Mouse (Mus musculus) G1E (cell line): ENCODE results near the gene Cbfa2t2. TPM values are rescaled to one million over a fixed set of nuclear protein-coding genes. Genes with fewer than 3 reads are reported as not detected.

Experiments used
- ATAC-seq: 2 replicates; pipeline ENCODE4 v1.8.0; 2016; ENCODE audit warnings: mild to moderate bottlenecking; ENCODE audit not compliant: insufficient number of reproducible peaks, poor library complexity, low FRiP score, severe bottlenecking; ENCODE audit errors: extremely low read depth
- DNase-seq: peaks from one replicate; pipeline ENCODE4 v3.0.0; 2012; ENCODE audit warnings: low spot score
- H3K27me3 ChIP-seq: 2 replicates; pipeline ENCODE4 v1.6.1; 2012; ENCODE audit warnings: mild to moderate bottlenecking, low read length, inconsistent platforms; ENCODE audit not compliant: insufficient read depth
- H3K36me3 ChIP-seq: replicated peaks from 2 replicates; pipeline ENCODE3; 2012; ENCODE audit warnings: mild to moderate bottlenecking, inconsistent platforms
- H3K4me1 ChIP-seq: 2 replicates; pipeline ENCODE4 v1.6.1; 2012; ENCODE audit warnings: low read depth, low read length, inconsistent platforms, mixed read lengths; ENCODE audit not compliant: insufficient read depth
- H3K4me3 ChIP-seq: 2 replicates; pipeline ENCODE4 v1.5.1; 2012; ENCODE audit warnings: low read depth, mild to moderate bottlenecking, inconsistent platforms, low read length, moderate library complexity, mixed read lengths
- H3K9me3 ChIP-seq: replicated peaks from 2 replicates; pipeline ENCODE4 v1.6.1; 2012; ENCODE audit warnings: inconsistent platforms
- CTCF ChIP-seq: IDR thresholded peaks from 2 replicates; pipeline ENCODE4 v1.5.1; 2012; ENCODE audit warnings: low read depth, low read length, inconsistent platforms, mixed read lengths
- GATA1 ChIP-seq: IDR thresholded peaks from 2 replicates; pipeline ENCODE4 v1.6.1; 2012; ENCODE audit warnings: borderline replicate concordance, low read length, inconsistent platforms, mixed read lengths
- GATA2 ChIP-seq: IDR thresholded peaks from 2 replicates; pipeline ENCODE4 v1.6.1; 2012; ENCODE audit warnings: low read depth, low read length, inconsistent platforms, borderline replicate concordance
- POLR2AphosphoS5 ChIP-seq: IDR thresholded peaks from 2 replicates; pipeline ENCODE4 v1.6.1; 2012; ENCODE audit warnings: low read depth, low read length, inconsistent platforms; ENCODE audit not compliant: insufficient replicate concordance
- TAL1 ChIP-seq: conservative IDR thresholded peaks from 2 replicates; pipeline ENCODE4 v1.6.1; 2012; ENCODE audit warnings: low read depth, low read length, inconsistent platforms, mixed read lengths
- polyA plus RNA-seq: library from polyadenylated mRNA; stranded (reverse); fragments of >175 nt; gene quantifications from 2 replicates; pipeline ENCODE4 v1.2.3, GENCODE M21; 2012
- total RNA-seq, 2 experiments: library from RNA; stranded (forward) in 1 of 2; stranded (reverse) in 1 of 2; fragments of 200-1000 nt in 1 of 2; fragments of >200 nt in 1 of 2; fragmentation: Nextera tagmentation in 1 of 2; gene quantifications; 2 replicates each; pipeline ENCODE4 v1.2.3; 2014 to 2017

The Cbfa2t2 gene
- total and polyA plus RNA-seq, 3 experiments = 7.8 to 29.8 (median 13.7) TPM

- DNase-seq (no peak), ATAC-seq (no peak)
- H3K27me3 ChIP-seq = peaks cover 35% of the 10 kb centered on the region
These were observed 34.3 kb upstream of the Cbfa2t2 start for GRCm38 (mm10) chr2:154401976-154402375.

GRCm38 (mm10) chr2:154402811-154403210, 33.5 kb upstream of the Cbfa2t2 start:
- ATAC-seq (no peak), DNase-seq (peak; percentile 6)
- Histone ChIP-seq H3K4me1 (peaks cover 6% of the 10 kb centered on the region; the same call in 1 of the 2 replicates), H3K36me3 (no peaks in the 10 kb centered on the region), H3K4me3 (no peak overlapping the region), H3K9me3 (peaks cover 6% of the 10 kb centered on the region; the same call in 1 of the 2 replicates), H3K27me3 (peaks cover 43% of the 10 kb centered on the region)
- TF ChIP-seq CTCF = no peak
- TF ChIP-seq GATA2 = no peak
- TF ChIP-seq GATA1 = no peak
- no peak for TF ChIP-seq POLR2AphosphoS5
- no peak for TF ChIP-seq TAL1

More at GRCm38 (mm10) chr2:154401976-154402375, 34.3 kb upstream of the Cbfa2t2 start:
- Histone ChIP-seq H3K9me3 (no peaks in the 10 kb centered on the region), H3K4me3 (no peak overlapping the region), H3K36me3 (no peaks in the 10 kb centered on the region), H3K4me1 (no peaks in the 10 kb centered on the region)
- TF ChIP-seq GATA1 = no peak
- no peak for TF ChIP-seq POLR2AphosphoS5
- no peak for TF ChIP-seq CTCF
- TF ChIP-seq GATA2 = no peak
- no peak for TF ChIP-seq TAL1

GRCm38 (mm10) chr2:154405447-154405994, 30.8 kb upstream of the Cbfa2t2 start:
- Histone ChIP-seq H3K36me3 (no peaks in the 10 kb centered on the region), H3K4me3 (no peak overlapping the region), H3K27me3 (peaks cover 46% of the 10 kb centered on the region), H3K9me3 (peaks cover 8% of the 10 kb centered on the region; the same call in 1 of the 2 replicates), H3K4me1 (peaks cover 15% of the 10 kb centered on the region)
- no peak for TF ChIP-seq TAL1
- no peak for TF ChIP-seq POLR2AphosphoS5
- TF ChIP-seq CTCF = no peak
- TF ChIP-seq GATA2 = no peak
- no peak for TF ChIP-seq GATA1
- no peak for ATAC-seq
- no peak for DNase-seq

- DNase-seq (no peak), ATAC-seq (no peak)
- Histone ChIP-seq H3K9me3 (peaks cover 8% of the 10 kb centered on the region; the same call in 1 of the 2 replicates), H3K36me3 (no peaks in the 10 kb centered on the region), H3K4me1 (peaks cover 15% of the 10 kb centered on the region), H3K27me3 (peaks cover 44% of the 10 kb centered on the region), H3K4me3 (peak overlapping the region; percentile 69; the same call in 1 of the 2 replicates)
- TF ChIP-seq GATA2 (no peak), CTCF (no peak), POLR2AphosphoS5 (no peak), GATA1 (no peak), TAL1 (no peak)
These were observed 29.1 kb upstream of the Cbfa2t2 start for GRCm38 (mm10) chr2:154407063-154407642.

- no peak for ATAC-seq
- TF ChIP-seq POLR2AphosphoS5 = no peak
- no peak for TF ChIP-seq CTCF
- TF ChIP-seq GATA2 = no peak
- TF ChIP-seq TAL1 = no peak
- no peak for TF ChIP-seq GATA1
- Histone ChIP-seq H3K36me3 (no peaks in the 10 kb centered on the region), H3K4me1 (peaks cover 17% of the 10 kb centered on the region), H3K27me3 (peaks cover 41% of the 10 kb centered on the region), H3K9me3 (peaks cover 8% of the 10 kb centered on the region; the same call in 1 of the 2 replicates), H3K4me3 (peak within 1 kb of the TSS; percentile 69)
- peak; percentile 8 for DNase-seq
These were observed 28.4 kb upstream of the Cbfa2t2 start, which contains the start of gene Snta1 for GRCm38 (mm10) chr2:154407643-154408445. Snta1 (minus strand) TSS chr2:154408099.

- no peaks in the 10 kb centered on the region for H3K36me3 ChIP-seq
- peaks cover 17% of the 10 kb centered on the region for H3K4me1 ChIP-seq
- DNase-seq (no peak), ATAC-seq (no peak)
- H3K4me3 ChIP-seq = no peak overlapping the region
- TF ChIP-seq POLR2AphosphoS5 (no peak), GATA1 (no peak), GATA2 (no peak), TAL1 (no peak), CTCF (no peak)
- peaks cover 8% of the 10 kb centered on the region; the same call in 1 of the 2 replicates for H3K9me3 ChIP-seq
- H3K27me3 ChIP-seq = peaks cover 33% of the 10 kb centered on the region
These were observed 25.9 kb upstream of the Cbfa2t2 start for GRCm38 (mm10) chr2:154410355-154410754.
